Mouse (Mus musculus) stomach, postnatal 0 days (tissue): Measurements from ENCODE around the gene 2310011J03Rik. TPM values are rescaled to one million over a fixed set of nuclear protein-coding genes. Genes with fewer than 3 reads are reported as not detected.
"Not testable (repeated sequence)": the region's sequence is repeated elsewhere in the genome, so short reads cannot be mapped to it uniquely, and the experiment has no call there.

ENCODE experiments used
- ATAC-seq: fragments of 200-750 bp; cut with Nextera tagmentation; 2 replicates; pipeline ENCODE4 v1.8.0; 2017; ENCODE audit not compliant: low FRiP score, low TSS enrichment
- DNase-seq: peaks from one replicate; pipeline ENCODE4 v3.0.0-alpha.2; 2016; ENCODE audit warnings: low spot score
- H3K27ac ChIP-seq: fragments of 300-500 bp; sonication (generic); replicated peaks from 2 replicates; pipeline ENCODE4 v1.5.1; 2014; ENCODE audit warnings: mild to moderate bottlenecking, control low read depth
- H3K27me3 ChIP-seq: fragments of 300-500 bp; sonication (generic); 2 replicates; pipeline ENCODE4 v1.6.1; 2014; ENCODE audit warnings: low read length; ENCODE audit not compliant: control insufficient read depth, insufficient read depth
- H3K36me3 ChIP-seq: fragments of 300-500 bp; sonication (generic); 2 replicates; pipeline ENCODE4 v1.6.1; 2014; ENCODE audit warnings: low read length, mixed read lengths; ENCODE audit not compliant: control insufficient read depth, insufficient read depth
- H3K4me1 ChIP-seq: fragments of 300-500 bp; sonication (generic); replicated peaks from 2 replicates; pipeline ENCODE4 v1.6.1; 2014; ENCODE audit warnings: antibody characterized with exemption; ENCODE audit not compliant: control insufficient read depth, insufficient read depth
- H3K4me2 ChIP-seq: fragments of 300-500 bp; sonication (generic); replicated peaks from 2 replicates; pipeline ENCODE4 v1.6.1; 2014; ENCODE audit warnings: low read depth, mild to moderate bottlenecking, control low read depth, moderate library complexity
- H3K4me3 ChIP-seq: fragments of 300-500 bp; sonication (generic); 2 replicates; pipeline ENCODE4 v1.5.1; 2014; ENCODE audit warnings: low read depth, low read length, control low read depth
- H3K9ac ChIP-seq: fragments of 300-500 bp; sonication (generic); 2 replicates; pipeline ENCODE4 v1.6.1; 2014; ENCODE audit warnings: mild to moderate bottlenecking, low read length, control low read depth, mixed read lengths
- H3K9me3 ChIP-seq: fragments of 300-500 bp; sonication (generic); 2 replicates; pipeline ENCODE4 v1.6.1; 2016; ENCODE audit warnings: low read length; ENCODE audit not compliant: control insufficient read depth
- CTCF ChIP-seq: IDR thresholded peaks from 2 replicates; pipeline ENCODE4 v1.5.1; 2016; ENCODE audit warnings: antibody characterized with exemption, low read depth, mild to moderate bottlenecking, moderate library complexity
- EP300 ChIP-seq: optimal IDR thresholded peaks from 2 replicates; pipeline ENCODE3; 2016; ENCODE audit warnings: antibody characterized with exemption
- WGBS: fragments of 180-500 bp; shearing (Covaris S2); extraction: QIAGEN DNeasy Blood & Tissue Kit; methylation state at CpG from one replicate; pipeline ENCODE4 v1.1.7; 2014; 5-methylcytosine and 5-hydroxymethylcytosine counted together
- polyA plus RNA-seq: library from polyadenylated mRNA; unstranded; fragments of >200 nt; fragmentation: Nextera tagmentation; extraction: Ambion mirVana; gene quantifications from 2 replicates; pipeline ENCODE4 v1.2.1, GENCODE M21; 2015

2310011J03Rik gene
- polyA plus RNA-seq, 1 experiment from 2014 or later = 50.3 TPM

DNA sequence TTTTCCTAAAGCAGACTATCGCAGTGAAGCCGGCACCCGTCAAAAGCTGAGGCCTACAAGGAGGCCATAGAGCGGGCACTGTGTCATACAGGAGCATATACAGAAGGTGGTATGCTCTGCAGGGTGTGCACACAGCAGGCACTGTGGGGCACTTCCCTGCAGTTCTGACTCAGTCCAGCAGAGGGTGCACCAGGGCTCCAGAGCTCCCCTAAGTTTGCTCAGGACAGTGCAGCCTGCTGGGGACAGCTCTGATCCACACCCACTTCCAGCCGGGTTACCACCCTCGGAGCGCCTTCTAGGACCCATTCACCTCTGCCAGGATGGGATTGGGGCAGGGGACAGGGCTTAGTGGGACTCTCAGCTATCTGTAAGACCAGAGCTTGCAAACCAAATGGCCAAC lies 30.0 kb upstream of the 2310011J03Rik start:
- Histone ChIP-seq H3K27me3 (no peaks in the 10 kb centered on the region; the same call in 1 of the 2 replicates), H3K4me1 (peaks cover 3% of the 10 kb centered on the region; the same call in 1 of the 2 replicates), H3K4me3 (no peak overlapping the region), H3K9me3 (no peaks in the 10 kb centered on the region), H3K9ac (no peak overlapping the region), H3K4me2 (no peak overlapping the region), H3K27ac (no peak overlapping the region), H3K36me3 (no peaks in the 10 kb centered on the region)
- ATAC-seq = peak; percentile 83
- 2% methylated on average over 7 of the region's 7 CpGs for WGBS
- DNase-seq = peak; percentile 92
- TF ChIP-seq EP300 (no peak), CTCF (peak; percentile 99)

DNA sequence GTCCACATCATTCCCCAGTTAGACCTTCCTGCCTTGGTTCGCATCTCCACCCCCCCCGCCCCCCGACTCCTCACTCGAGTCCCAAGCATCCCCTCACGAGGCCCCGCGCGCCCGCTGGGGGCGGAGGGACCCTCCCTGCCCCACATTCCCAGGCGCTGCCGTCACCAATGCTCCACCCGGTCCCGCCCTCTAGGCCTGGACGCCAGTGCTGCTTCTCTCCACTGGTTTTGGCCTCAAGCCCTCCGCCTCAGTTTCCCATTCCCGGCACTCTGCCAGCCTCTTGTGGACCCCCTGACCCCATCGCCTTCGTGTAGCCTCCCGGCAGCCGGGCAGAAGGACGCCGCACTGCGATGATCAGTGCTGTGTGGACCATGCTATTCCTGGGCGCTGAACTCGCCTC lies 28.6 kb upstream of the 2310011J03Rik start:
- DNase-seq (peak; percentile 66), ATAC-seq (no peak)
- H3K27ac ChIP-seq = peak overlapping the region; percentile 67
- peak overlapping the region; percentile 71 for H3K4me2 ChIP-seq
- H3K36me3 ChIP-seq = no peaks in the 10 kb centered on the region
- no peak for TF ChIP-seq EP300
- 19% methylated on average over 25 of the region's 26 CpGs for WGBS
- no peaks in the 10 kb centered on the region for H3K9me3 ChIP-seq
- peak overlapping the region; percentile 61; the same call in 1 of the 2 replicates for H3K9ac ChIP-seq
- H3K4me3 ChIP-seq = peak overlapping the region; percentile 49
- peaks cover 5% of the 10 kb centered on the region; the same call in 1 of the 2 replicates for H3K4me1 ChIP-seq
- H3K27me3 ChIP-seq = no peaks in the 10 kb centered on the region; the same call in 1 of the 2 replicates

DNA sequence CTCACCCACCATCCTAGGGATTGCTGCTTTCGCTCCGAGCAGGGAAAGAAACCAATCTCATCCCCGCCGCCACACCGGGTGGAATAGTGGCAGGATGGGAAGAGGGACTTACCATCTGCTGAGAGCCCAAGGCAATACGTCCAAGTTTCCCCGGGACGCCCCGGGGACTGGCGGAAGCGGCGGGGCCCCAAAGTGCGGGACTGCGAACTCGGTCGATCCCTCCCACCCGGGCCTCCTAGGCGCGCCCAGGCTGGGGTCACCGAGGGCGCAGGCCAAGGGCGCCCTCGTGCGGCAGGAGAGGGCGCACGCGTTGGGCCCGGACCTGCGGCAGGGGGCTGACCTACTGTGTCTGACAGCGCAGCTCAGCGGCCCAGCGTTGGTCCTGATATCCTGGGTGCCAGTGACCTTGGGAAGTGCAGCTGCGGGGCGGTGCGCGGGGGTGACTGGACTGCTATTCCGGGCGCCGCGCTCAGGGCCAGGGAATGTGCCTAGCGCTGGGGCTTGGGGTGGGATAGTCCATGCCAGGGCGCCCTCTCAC lies 28.0 kb upstream of the 2310011J03Rik start, which contains the start of gene Adamtsl5:
Gene Adamtsl5, minus strand, starts transcription at position 169 of the 538 bp plus-strand sequence.
- Histone ChIP-seq H3K27ac (peak within 1 kb of the TSS; percentile 67), H3K4me1 (peaks cover 8% of the 10 kb centered on the region; the same call in 1 of the 2 replicates), H3K4me2 (peak within 1 kb of the TSS; percentile 71), H3K4me3 (peak within 1 kb of the TSS; percentile 49), H3K9me3 (no peaks in the 10 kb centered on the region), H3K36me3 (no peaks in the 10 kb centered on the region), H3K27me3 (no peaks in the 10 kb centered on the region; the same call in 1 of the 2 replicates), H3K9ac (peak within 1 kb of the TSS; percentile 61)
- WGBS = under 1% methylated on average over 41 of the region's 42 CpGs
- ATAC-seq (peak; percentile 50), DNase-seq (peak; percentile 72)
- TF ChIP-seq CTCF (peak; percentile 84), EP300 (no peak)

DNA sequence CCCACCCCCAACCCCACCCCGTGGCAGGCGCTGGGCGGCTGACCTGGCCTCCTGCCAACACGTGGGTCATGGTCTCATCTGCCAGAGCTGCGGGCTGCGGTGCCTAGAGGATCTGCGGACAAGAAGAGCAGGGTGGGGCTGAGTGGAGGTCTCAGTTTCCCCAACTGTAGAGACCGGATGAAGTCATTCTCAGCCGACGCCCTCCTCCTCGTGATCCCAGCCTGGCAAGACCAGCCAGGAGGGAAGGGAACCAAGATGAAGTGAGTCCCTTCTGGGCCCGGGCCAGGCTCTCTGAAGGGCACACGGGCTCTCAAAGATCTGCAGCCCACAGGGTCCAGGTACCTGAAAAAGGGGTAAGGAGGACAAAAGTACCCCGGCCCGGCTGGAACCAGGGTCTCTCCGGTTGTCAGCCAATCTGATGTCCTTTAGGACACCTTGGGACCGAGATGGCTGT lies 27.2 kb upstream of the 2310011J03Rik start:
- no peak for TF ChIP-seq EP300
- H3K4me2 ChIP-seq = peak overlapping the region; percentile 71
- H3K4me3 ChIP-seq = peak overlapping the region; percentile 49
- no peaks in the 10 kb centered on the region for H3K9me3 ChIP-seq
- 9% methylated on average over 16 of the region's 17 CpGs for WGBS
- peak overlapping the region; percentile 61 for H3K9ac ChIP-seq
- H3K27ac ChIP-seq = peak overlapping the region; percentile 67; the same call in 1 of the 2 replicates
- H3K27me3 ChIP-seq = no peaks in the 10 kb centered on the region; the same call in 1 of the 2 replicates
- ATAC-seq = no peak
- no peaks in the 10 kb centered on the region for H3K36me3 ChIP-seq
- peaks cover 9% of the 10 kb centered on the region; the same call in 1 of the 2 replicates for H3K4me1 ChIP-seq
- no peak for DNase-seq

DNA sequence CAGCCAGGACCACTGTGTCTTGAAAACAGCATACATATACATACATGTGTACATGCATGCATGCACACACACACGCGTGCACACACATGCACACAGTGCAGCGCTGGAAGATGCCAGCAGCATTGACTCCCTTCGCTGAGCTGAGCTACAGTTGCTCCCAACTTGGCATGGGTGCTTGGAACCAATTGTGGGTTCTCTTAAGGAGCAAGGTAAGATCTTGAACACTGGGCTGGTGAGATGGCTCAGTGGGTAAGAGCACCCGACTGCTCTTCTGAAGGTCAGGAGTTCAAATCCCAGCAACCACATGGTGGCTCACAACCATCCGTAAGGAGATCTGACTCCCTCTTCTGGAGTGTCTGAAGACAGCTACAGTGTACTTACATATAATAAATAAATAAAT lies 25.6 kb upstream of the 2310011J03Rik start:
- DNase-seq, H3K4me2 ChIP-seq, H3K9me3 ChIP-seq, H3K4me3 ChIP-seq, H3K27ac ChIP-seq, H3K27me3 ChIP-seq, ATAC-seq, H3K36me3 ChIP-seq, H3K9ac ChIP-seq: not testable (repeated sequence)
- H3K4me1 ChIP-seq = peaks cover 13% of the 10 kb centered on the region; the same call in 1 of the 2 replicates
- WGBS = 80% methylated on average over 5 of the region's 6 CpGs

DNA sequence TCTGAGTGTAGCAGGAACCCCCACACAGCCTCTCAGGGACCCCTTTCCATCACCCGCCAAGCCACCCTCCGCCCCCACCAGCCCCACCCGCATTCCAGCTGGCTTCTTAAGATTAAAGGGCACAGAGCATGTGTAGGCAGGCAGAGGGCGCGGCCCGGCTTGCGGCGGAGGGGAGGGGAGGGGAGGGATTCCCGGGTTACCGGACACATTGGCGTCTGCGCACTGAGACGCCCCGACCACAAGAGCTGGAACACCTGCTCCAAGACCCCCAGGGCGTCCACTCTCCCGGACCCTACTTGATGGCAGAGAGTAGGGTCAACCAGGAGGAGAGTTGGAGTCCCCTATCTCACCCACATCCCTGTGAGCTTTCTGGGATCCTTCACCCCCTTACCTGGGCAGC lies 24.8 kb upstream of the 2310011J03Rik start:
- Histone ChIP-seq H3K9me3 (no peaks in the 10 kb centered on the region), H3K4me3 (peak overlapping the region; percentile 12; the same call in 1 of the 2 replicates), H3K4me1 (peaks cover 13% of the 10 kb centered on the region; the same call in 1 of the 2 replicates), H3K4me2 (peak overlapping the region; percentile 45), H3K27ac (0 out of 2 replicates have a peak overlapping the region, but pooled peaks have one; percentile 24), H3K27me3 (peaks cover 8% of the 10 kb centered on the region), H3K9ac (peak overlapping the region; percentile 31; the same call in 1 of the 2 replicates), H3K36me3 (no peaks in the 10 kb centered on the region)
- 0 out of 2 replicates have a peak, but pooled peaks have one; percentile 11 for TF ChIP-seq CTCF
- no peak for TF ChIP-seq EP300
- 9% methylated on average over 16 of the region's 16 CpGs for WGBS
- ATAC-seq (no peak), DNase-seq (peak; percentile 78)
